Mouse (Mus musculus) midbrain, embryonic 16.5 days (tissue): ENCODE data around the gene Zfp799. TPM values are rescaled to one million over a fixed set of nuclear protein-coding genes. Genes with fewer than 3 reads are reported as not detected.

Source experiments
- polyA plus RNA-seq: library from polyadenylated mRNA; unstranded; fragments of >200 nt; fragmentation: Nextera tagmentation; extraction: Ambion mirVana; gene quantifications from 2 replicates; pipeline ENCODE4 v1.2.1, GENCODE M21; 2015

Zfp799 gene
- polyA plus RNA-seq, 1 experiment from 2014 or later: 15.1 TPM

Other genes starting within 250 kb of the Zfp799 start
- gene Cyp4f37, start 209.0 kb downstream of the Zfp799 start, polyA plus RNA-seq: not detected in 2 replicates
- gene Cyp4f40, start 171.4 kb downstream of the Zfp799 start, polyA plus RNA-seq: 0.10 TPM in 1 of 2 replicates, not detected in the other
- gene Cyp4f15, start 144.6 kb downstream of the Zfp799 start, polyA plus RNA-seq: 1.5 and 1.8 TPM in 2 replicates
- gene Zfp871, start 42.0 kb downstream of the Zfp799 start, polyA plus RNA-seq: 45.9 and 46.2 TPM in 2 replicates
- gene Zfp811, start 20.3 kb downstream of the Zfp799 start, polyA plus RNA-seq: 59.3 and 60.3 TPM in 2 replicates
- 8.3 and 9.0 TPM in 2 replicates for gene Zfp870, start 61.4 kb upstream of the Zfp799 start, polyA plus RNA-seq
- gene Cyp4f14, start 87.1 kb upstream of the Zfp799 start, polyA plus RNA-seq: 0.33 TPM in 1 of 2 replicates, not detected in the other
- gene Cyp4f13, start 117.1 kb upstream of the Zfp799 start, polyA plus RNA-seq: 7.4 and 8.8 TPM in 2 replicates
- gene Zfp472, start 135.6 kb upstream of the Zfp799 start, polyA plus RNA-seq: 7.2 and 7.8 TPM in 2 replicates
- gene Zfp952, start 162.9 kb upstream of the Zfp799 start, polyA plus RNA-seq: 21.7 and 22.3 TPM in 2 replicates
- gene Zfp763, start 203.1 kb upstream of the Zfp799 start, polyA plus RNA-seq: 28.6 and 31.3 TPM in 2 replicates
- not detected in 2 replicates for gene 4921501E09Rik, start 237.8 kb upstream of the Zfp799 start, polyA plus RNA-seq